Mouse (Mus musculus) brown adipose tissue, adult 24 weeks (tissue): ENCODE measurements around the gene Csf3. TPM values are rescaled to one million over a fixed set of nuclear protein-coding genes. Genes with fewer than 3 reads are reported as not detected.

Source experiments
- H3K27ac ChIP-seq: fragments of 200-500 bp; replicated peaks from 2 replicates; pipeline ENCODE4 v1.5.1; 2012; ENCODE audit warnings: low read depth, mild to moderate bottlenecking, low read length
- H3K4me1 ChIP-seq: fragments of 200-500 bp; 2 replicates; pipeline ENCODE4 v1.6.1; 2012; ENCODE audit warnings: low read length, mixed read lengths; ENCODE audit not compliant: control insufficient read depth, insufficient read depth, insufficient read length
- H3K4me3 ChIP-seq: fragments of 200-500 bp; 2 replicates; pipeline ENCODE4 v1.5.1; 2012; ENCODE audit warnings: low read depth, mild to moderate bottlenecking, low read length, moderate library complexity; ENCODE audit not compliant: insufficient read depth
- polyA plus RNA-seq: library from polyadenylated mRNA; stranded (reverse); fragments of >200 nt; gene quantifications from 2 replicates; pipeline ENCODE4 v1.2.4, GENCODE M21; 2012; ENCODE audit not compliant: missing spikeins, insufficient read depth, insufficient read length

Csf3 gene
- polyA plus RNA-seq, 1 experiment = not detected

DNA sequence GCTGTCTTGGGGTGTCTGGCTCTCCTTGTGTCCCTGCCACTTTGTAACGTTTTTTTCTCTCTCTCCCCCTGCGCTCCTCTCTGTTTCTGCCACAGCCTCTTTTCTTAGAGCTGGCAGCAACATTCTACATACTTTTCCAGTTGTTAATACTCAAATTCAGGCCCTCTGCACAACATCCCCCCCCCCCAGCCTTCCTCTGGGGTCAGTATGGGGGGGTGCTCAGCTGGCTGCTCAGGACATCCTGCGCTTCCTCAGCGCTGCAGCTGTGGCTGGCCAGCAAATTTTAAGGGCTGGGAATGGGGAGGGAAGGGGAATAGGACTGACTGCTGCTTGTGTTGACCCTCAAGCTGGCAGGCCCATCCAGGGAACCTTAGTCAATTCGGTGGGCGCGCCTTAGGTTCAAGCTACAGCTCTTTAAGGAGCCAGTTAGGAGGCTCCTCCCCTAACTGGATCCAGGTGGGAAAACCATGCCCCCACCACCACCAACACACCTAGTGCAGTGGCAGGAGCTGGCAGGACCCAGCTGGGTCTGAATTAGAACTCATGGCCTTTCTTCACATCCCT, 43.5 kb downstream of the Csf3 start:
- H3K27ac ChIP-seq = peak overlapping the region; percentile 46
- H3K4me1 ChIP-seq = peaks cover 56% of the 10 kb centered on the region
- peak overlapping the region; percentile 99 for H3K4me3 ChIP-seq

DNA sequence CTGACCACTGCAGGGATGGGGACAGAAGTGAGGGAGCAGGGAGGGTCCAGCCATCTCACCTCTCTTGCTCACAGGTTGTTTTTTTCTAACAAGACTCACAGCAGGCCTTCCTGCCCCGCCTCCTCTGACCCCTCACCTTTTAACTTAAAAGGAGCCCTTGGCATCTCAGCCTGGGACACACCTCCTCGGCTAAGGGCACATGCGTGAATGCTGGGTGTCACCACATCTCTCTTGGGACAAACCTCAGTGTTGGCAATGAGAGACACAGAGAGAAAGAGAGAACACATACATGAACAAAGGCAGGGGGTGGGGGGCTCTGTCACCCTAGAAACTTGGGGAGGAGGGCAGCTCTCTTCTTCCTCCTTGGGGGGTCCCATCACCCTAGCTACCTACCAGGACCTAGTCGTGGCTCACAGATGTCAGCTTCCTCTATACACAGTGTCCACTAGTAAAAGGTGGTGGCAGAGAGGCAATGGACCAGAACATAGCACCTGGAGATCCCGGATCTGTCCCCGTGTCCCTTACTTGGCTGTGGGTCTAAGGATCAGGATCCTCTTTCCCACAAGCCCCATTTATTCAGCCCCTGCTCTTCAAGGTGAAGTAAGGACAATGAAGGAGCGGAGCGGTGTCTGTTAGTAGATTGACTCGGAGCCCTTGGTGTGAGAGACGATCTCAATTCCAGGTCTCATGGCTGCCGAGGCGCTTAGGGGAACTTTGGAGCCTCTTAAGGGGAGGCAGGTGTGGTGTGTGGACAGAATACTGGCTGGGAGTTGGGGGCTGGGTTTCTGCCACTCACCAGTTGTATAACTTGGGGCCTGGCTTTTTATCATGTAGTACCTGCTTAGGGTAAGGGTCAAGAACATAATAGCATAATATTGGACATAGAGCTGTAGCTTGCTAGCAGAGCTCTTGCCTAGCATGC, 45.1 kb downstream of the Csf3 start:
- Histone ChIP-seq H3K27ac (peak overlapping the region; percentile 62), H3K4me3 (peak overlapping the region; percentile 40; the same call in 1 of the 2 replicates), H3K4me1 (peaks cover 63% of the 10 kb centered on the region)

DNA sequence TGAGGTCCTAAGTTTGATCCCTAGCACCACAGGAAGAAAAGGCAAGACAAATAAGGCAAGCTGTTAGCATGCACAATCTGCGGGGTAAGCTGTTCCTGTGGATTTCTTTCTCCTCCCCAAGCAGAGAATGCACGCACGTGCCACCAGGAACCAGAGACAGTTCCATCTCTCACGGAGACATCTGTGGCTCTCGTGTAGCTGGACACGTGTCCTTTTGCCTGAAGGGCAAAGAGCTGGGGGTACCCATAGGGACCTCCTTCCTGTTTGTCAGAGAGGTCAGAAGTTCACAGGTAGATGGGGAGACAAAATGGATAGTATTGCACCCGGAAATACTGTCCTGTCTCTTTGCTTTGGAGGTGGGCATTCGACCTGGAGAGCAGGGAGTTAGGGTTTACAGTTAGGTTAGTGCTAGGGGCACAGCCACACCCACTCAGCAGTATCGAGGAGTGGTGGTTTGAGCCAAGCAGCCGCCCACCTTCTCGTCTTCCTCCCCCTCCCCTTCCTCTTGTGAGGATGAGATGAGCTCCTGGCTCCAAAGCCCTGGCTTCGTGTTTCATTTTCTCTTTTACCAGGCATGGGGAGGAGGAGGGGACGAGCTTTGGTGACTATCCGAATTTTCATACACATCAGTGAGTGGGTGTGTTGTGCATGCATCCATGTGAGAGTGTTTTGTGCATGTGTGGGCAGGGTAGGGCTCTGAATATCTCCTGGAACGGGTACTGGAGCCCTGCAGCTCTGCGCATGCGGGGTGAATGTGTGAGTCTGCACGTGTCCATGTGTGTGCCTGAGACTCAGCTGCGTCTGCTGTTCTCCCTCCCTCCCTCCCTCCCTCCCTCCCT, 46.0 kb downstream of the Csf3 start:
- peak overlapping the region; percentile 40 for H3K4me3 ChIP-seq
- peak overlapping the region; percentile 62 for H3K27ac ChIP-seq
- H3K4me1 ChIP-seq = peaks cover 68% of the 10 kb centered on the region

- peak overlapping the region; percentile 63 for H3K27ac ChIP-seq
- peak overlapping the region; percentile 29 for H3K4me3 ChIP-seq
- peaks cover 76% of the 10 kb centered on the region for H3K4me1 ChIP-seq
Measured at GRCm38 (mm10) chr11:98747804-98748505, 46.9 kb downstream of the Csf3 start.

DNA sequence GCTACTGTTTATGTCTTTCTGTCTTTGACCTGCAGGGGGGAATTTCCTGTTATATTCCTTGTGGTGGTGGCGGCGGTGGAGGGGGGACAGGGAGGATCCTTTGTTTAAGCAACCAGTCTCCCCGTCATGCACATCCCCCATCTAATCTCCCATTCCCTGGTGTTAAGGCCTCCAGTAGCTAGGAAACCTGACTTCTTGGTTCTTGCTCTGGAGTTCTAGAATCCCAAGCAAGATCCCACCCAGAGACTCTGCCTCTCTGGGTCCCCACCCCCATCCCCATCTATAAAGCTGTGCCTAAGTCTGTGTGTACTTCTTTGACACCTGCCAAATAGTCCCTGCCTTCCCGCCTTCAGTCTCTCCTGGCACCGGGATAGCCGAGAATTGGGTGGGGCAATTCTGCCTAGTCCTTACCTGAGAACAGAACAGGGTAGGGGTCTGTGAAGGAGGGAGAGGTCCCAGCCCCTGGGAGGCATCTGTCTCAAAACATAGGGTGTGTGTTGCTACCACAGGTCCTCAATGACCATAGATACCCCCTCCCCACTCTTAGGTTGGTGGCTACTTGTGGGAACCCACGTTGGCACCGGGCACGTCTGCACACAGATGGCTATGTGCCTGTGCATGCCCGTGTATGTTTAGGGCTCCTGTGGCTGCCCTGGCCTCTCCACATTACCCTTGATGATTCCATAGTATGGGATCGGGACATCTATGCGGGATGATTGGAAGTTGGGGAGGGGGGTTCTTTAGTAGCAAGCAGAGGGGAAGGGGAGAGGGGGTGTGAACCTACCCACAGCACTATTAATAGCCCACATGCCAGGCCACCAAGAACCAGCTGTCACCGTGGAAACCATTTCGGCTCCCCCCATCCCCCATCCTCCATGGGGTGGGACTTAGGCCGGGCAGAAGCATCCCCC, 47.7 kb downstream of the Csf3 start:
- Histone ChIP-seq H3K27ac (0 out of 2 replicates have a peak overlapping the region, but pooled peaks have one; percentile 17), H3K4me3 (no peak overlapping the region), H3K4me1 (peaks cover 79% of the 10 kb centered on the region)

- Histone ChIP-seq H3K27ac (peak overlapping the region; percentile 34; the same call in 1 of the 2 replicates), H3K4me3 (no peak overlapping the region)
Measured at GRCm38 (mm10) chr11:98749716-98750115, 48.7 kb downstream of the Csf3 start.

GRCm38 (mm10) chr11:98750351-98751201, 49.5 kb downstream of the Csf3 start:
- peak overlapping the region; percentile 8 for H3K4me3 ChIP-seq
- H3K4me1 ChIP-seq = peaks cover 74% of the 10 kb centered on the region
- peak overlapping the region; percentile 34; the same call in 1 of the 2 replicates for H3K27ac ChIP-seq

More at GRCm38 (mm10) chr11:98749716-98750115, 48.7 kb downstream of the Csf3 start:
- H3K4me1 ChIP-seq = peaks cover 79% of the 10 kb centered on the region

DNA sequence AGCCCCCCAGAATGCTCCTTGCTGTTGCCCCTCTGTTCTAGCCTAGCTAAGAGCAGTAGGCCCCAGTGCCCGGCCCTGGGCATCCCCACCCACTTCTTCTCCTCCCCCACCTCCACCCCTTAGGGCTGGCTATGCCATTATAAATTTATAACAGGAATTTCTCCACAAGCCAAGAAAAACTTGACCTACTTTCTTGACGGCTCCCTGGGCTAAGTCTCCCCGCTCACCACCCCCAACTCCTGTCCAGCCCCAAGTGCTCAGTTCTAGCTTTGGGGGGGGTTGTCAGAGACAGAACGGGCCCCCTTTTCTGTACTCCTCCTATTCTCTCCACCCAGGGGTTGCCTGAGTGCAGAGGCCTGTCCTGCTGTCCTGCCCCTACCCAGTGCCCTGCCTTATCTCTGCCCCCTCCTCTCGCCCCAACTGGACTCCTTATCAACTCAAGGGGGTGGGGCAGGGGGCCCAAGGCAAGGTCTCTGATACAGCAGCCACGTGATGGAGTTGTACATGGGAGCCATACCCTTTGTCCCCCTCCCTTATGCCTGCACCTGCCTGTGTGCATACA, 50.2 kb downstream of the Csf3 start:
- H3K4me1 ChIP-seq = peaks cover 66% of the 10 kb centered on the region
- peak overlapping the region; percentile 34; the same call in 1 of the 2 replicates for H3K27ac ChIP-seq
- H3K4me3 ChIP-seq = no peak overlapping the region

GRCm38 (mm10) chr11:98752562-98753140, 51.6 kb downstream of the Csf3 start:
- Histone ChIP-seq H3K27ac (peak overlapping the region; percentile 46; the same call in 1 of the 2 replicates), H3K4me1 (peaks cover 55% of the 10 kb centered on the region), H3K4me3 (no peak overlapping the region)

Other genes with a start within 250 kb of the Csf3 start
- gene Ikzf3, start 155.2 kb upstream of the Csf3 start, polyA plus RNA-seq = not detected in 2 replicates
- gene Zpbp2, start 150.2 kb upstream of the Csf3 start, polyA plus RNA-seq = 2.2 and 2.3 TPM in 2 replicates
- 276 and 329 TPM in 2 replicates for gene Ormdl3, start 113.9 kb upstream of the Csf3 start, polyA plus RNA-seq
- not detected in 2 replicates for gene Lrrc3c, start 103.0 kb upstream of the Csf3 start, polyA plus RNA-seq
- 5.2 and 8.8 TPM in 2 replicates for gene Gm12355, start 75.6 kb upstream of the Csf3 start, polyA plus RNA-seq
- gene Gsdma3, start 74.9 kb upstream of the Csf3 start, polyA plus RNA-seq = not detected in 2 replicates
- not detected in 2 replicates for gene Gsdma2, start 54.5 kb upstream of the Csf3 start, polyA plus RNA-seq
- gene Gsdma, start 36.9 kb upstream of the Csf3 start, polyA plus RNA-seq = not detected in 2 replicates
- gene Psmd3, start 18.7 kb upstream of the Csf3 start, polyA plus RNA-seq = 73.1 and 84.4 TPM in 2 replicates
- gene Med24, start 28.2 kb downstream of the Csf3 start, polyA plus RNA-seq = 18.4 and 24.7 TPM in 2 replicates
- 64.4 and 82.3 TPM in 2 replicates for gene Thra, start 39.4 kb downstream of the Csf3 start, polyA plus RNA-seq
- 78.3 and 90.9 TPM in 2 replicates for gene Nr1d1, start 74.1 kb downstream of the Csf3 start, polyA plus RNA-seq
- gene Msl1, start 94.3 kb downstream of the Csf3 start, polyA plus RNA-seq = 36.3 and 40.8 TPM in 2 replicates
- 9.2 and 16.9 TPM in 2 replicates for gene Casc3, start 103.6 kb downstream of the Csf3 start, polyA plus RNA-seq
- gene Rapgefl1, start 135.5 kb downstream of the Csf3 start, polyA plus RNA-seq = 0.40 TPM in 1 of 2 replicates, not detected in the other
- gene Wipf2, start 162.4 kb downstream of the Csf3 start, polyA plus RNA-seq = 5.2 and 5.8 TPM in 2 replicates
- 0.28 and 1.7 TPM in 2 replicates for gene Cdc6, start 206.5 kb downstream of the Csf3 start, polyA plus RNA-seq
- 3.2 and 5.5 TPM in 2 replicates for gene Rara, start 226.6 kb downstream of the Csf3 start, polyA plus RNA-seq